Mouse (Mus musculus): Measurements from ENCODE around the gene Stac.

Gene Stac

GRCm38 (mm10) chr9:111606603-111607002 lies 83.5 kb downstream of the Stac start:
- DNase-seq (ENCODE audit: low spot score in 2 of 2) = no peak

DNA sequence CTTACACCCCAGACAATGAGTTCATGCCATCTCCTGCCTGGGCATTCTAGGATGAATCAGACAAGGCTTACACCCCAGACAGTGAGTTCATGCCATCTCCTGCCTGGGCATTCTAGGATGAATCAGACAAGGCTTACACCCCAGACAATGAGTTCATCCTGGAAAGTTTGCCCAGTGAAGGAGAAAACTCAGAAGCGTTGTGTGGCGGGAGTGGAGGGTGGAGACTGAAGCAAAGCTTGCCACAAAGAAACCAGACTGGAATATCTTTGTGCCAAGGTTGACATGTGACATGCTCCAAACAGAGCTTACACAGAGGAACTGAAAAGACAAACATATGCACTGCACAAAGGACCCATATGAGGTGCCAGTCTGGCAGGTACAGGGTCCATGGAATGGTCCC lies 102.6 kb downstream of the Stac start:
- DNase-seq (ENCODE audit: low spot score in 2 of 2) = peak in 1 of 2 experiments; percentile 13

- peak in 1 of 2 experiments; percentile 13 for DNase-seq (ENCODE audit: low spot score in 2 of 2)
Measured at GRCm38 (mm10) chr9:111578784-111579183, 111.4 kb downstream of the Stac start.

DNA sequence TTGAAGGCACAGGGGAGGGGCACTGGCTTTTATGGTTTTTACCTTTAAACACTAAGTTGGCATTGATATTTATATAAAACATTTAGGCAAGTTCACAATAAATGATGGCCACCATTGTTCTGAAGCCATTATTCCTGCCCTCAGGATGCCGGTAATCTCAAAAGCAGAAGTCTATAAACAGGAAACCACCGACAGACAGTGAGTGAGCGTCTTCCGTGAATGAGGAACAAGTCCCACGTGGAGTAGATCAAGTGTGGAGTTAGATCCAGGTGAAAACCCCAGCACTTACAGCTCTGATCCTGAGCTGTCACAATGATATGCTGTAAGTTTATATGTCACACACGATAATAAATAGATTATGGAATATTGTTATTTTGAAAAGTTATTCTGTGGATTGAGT lies 112.7 kb downstream of the Stac start:
- peak in 1 of 2 experiments; percentile 47 for DNase-seq (ENCODE audit: low spot score in 2 of 2)

- no peak for DNase-seq (ENCODE audit: low spot score in 2 of 2)
Measured at GRCm38 (mm10) chr9:111575889-111576288, 114.3 kb downstream of the Stac start.

DNA sequence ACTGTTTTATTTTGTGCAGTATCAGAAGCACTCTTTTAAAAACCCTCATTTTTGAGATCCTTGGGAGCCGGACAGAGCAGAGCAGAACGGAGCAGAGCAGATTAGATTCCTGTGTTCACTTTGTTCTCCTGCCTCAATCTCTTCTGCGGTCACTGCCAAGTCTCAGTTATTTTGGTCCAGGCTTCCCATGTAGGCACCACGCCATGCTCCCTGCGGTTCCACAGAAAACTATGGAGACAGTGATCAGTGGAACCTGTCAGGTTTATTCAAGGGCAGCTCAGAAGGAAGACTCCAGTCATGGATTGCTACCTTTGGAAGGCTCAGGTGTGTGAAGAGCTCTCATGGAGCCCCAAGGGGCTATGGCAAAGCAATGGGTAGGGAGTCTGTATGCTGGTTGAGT lies 116.3 kb downstream of the Stac start:
- peak in 1 of 2 experiments; percentile 33 for DNase-seq (ENCODE audit: low spot score in 2 of 2)

DNA sequence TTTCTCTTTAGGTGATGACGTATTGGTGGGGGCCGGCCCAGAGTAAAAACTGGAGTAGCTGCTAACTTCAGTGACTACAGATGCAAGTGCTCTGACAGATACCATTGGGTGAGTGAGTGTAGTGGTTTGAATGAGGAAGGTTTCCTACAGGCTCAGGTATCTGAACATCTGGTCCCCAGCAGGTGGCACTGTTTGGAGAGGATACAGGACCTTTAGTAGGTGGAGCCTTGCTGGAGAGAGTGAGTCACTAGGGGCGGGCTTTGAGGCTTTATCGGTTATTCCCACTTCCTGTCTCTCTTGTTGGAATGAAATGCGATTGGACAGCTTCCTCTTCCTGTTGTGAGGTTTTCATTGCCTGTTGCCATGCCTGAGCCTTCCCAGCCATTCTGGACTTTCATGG lies 118.5 kb downstream of the Stac start:
- DNase-seq (ENCODE audit: low spot score in 2 of 2) = no peak

DNA sequence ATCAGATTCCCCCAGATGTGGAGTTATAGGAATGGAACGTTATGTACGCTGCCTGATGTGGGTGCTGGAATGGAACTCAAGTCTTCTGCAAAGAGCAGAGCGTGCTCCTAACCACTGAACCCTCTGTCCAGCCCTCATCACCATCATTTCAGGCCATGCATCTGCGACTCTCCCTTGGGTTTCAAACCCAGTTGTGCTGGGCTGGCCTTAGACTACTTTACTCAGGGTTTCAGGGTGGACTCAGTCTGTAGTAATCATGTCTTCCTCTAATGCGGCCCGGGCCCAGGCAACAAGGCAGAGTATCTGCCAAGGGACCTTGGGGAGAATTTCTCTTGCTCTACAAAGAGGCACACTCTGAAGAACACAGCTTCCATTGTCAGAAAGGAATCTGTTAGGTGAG lies 126.0 kb downstream of the Stac start:
- no peak for DNase-seq (ENCODE audit: low spot score in 2 of 2)

GRCm38 (mm10) chr9:111563226-111563625 lies 126.9 kb downstream of the Stac start:
- no peak for DNase-seq (ENCODE audit: low spot score in 2 of 2)

DNA sequence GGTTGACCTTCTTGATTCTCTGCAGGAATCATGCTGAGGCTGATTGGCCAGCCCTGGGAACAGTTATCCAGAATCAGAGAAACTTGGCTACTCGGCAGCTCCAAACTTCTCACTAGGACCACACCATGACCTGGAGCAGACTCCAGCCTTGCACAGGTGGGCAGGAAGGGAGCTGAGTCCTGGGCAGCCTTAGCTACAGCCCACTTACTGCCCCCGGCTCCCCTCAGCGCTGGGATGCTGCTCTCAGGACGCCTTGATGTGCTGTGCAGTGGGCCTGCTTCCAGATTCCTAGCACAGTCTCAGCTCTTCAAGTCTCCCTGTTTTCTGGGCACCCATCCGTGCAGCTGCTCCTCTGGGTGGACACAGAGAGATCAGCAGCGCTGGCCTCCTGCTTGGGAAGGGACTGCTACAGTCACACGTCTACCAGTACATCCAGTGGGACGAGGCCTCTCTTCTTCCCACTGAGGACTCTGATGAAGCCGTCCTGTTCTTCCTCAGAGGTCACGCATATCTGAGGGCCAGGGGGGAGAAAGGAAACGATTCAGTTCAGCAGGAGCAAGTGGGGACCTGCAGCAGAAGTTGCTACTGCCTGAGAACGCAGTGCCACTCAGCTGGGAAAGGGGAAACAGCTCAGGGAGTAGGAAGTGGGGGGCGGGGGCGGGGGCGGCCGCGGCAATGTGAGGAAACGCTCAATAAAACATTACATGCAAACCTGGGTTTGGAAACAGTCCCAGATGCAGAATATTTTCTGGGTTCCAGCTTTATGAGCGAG lies 127.7 kb downstream of the Stac start:
- DNase-seq (ENCODE audit: low spot score in 2 of 2) = no peak

DNA sequence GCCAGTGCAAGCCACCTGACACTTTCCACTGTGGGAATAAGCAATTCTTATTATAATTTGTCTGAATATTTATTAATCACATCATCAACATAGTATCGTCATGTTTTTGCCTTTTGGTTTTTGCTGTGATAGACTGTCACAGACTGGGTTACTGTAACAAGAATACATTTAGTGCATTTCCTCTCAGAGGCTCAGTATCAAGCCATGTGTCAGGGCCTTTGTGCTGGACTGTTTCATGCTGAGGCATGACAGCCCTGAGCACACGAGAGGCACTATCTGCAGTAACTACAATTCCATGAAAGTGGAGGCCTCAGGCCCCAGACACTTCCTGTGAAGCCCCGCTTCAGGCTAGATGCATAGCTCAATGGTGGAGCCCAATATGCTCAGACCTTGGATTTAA lies 133.4 kb downstream of the Stac start:
- no peak for DNase-seq (ENCODE audit: low spot score in 2 of 2)

DNA sequence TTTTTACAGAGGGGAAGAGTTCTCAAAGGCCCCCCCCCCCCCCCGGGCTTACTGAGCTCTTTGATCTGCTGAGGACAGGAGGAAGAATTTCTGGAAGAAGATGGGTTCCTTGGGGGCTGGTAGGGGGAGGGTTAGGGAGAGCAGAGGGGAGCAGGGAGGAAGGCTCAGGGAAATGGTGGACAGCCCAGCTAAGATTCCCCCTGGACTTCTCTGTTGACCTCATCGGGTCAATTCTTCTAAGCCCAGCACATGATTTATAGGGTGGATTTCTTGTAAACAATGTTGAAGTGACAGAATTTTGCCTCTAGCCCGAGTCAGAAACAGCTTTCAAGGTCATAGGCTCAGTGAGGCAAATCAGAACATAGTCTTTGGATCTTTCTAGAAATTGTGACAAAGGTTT lies 137.3 kb downstream of the Stac start:
- DNase-seq (ENCODE audit: low spot score in 2 of 2) = peak in 1 of 2 experiments; percentile 11

- DNase-seq (ENCODE audit: low spot score in 2 of 2) = peak in 1 of 2 experiments; percentile 71
Measured at GRCm38 (mm10) chr9:111551461-111552190, 138.5 kb downstream of the Stac start.

DNA sequence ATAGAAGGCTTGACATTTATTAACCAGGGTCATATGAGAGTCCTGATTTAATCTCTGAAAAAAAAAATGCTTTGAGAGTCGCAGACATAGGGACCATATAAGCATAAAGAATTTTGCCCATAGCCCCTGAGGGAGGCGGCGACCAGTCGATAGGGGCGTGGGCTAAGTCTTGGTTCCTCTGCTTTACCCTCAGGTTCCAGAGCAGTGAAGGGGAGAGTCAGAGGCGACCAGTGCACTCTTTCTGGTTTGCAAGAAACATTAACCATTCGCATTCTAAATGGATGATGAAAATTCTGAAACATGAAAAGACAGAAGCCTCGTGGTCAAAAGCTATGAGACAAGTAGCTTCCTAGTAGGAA lies 139.2 kb downstream of the Stac start:
- DNase-seq (ENCODE audit: low spot score in 2 of 2) = no peak

DNA sequence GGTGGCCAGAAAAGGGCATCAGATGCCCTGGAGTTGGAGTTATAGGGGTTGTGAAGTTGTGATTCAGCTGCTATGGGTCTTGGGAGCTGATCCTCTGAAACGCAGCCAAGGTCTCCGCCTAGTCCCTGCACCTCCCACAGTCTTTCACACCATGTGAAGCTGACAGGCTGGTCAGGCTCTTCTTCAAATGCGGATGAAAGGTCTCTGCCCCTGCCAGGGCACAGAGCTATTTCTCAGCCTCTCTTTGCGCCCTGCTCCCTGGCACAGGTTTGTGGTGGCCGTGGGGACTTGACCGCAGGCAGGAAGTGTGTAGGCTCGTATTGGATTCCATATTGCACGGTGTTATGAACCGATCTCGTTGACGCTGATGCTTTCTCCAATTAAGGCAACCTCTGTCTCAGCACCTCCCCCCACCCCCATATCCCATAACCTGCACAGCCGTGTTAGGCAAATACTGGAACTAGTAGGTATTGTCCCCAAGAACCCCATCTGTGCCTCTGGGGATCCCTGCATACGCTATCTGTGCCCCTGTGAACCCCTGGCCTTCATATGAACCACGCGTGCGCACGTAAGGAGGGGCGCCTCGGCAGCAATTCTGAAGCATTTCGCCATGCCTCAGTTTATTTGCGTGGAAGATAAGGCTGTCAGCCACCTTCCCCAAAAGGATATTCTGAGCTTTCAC lies 139.7 kb downstream of the Stac start:
- no peak for DNase-seq (ENCODE audit: low spot score in 2 of 2)

- DNase-seq (ENCODE audit: low spot score in 2 of 2) = no peak
Measured at GRCm38 (mm10) chr9:111542663-111543062, 147.5 kb downstream of the Stac start.

- no peak for DNase-seq (ENCODE audit: low spot score in 2 of 2)
Measured at GRCm38 (mm10) chr9:111535445-111536064, 154.6 kb downstream of the Stac start.

- no peak for DNase-seq (ENCODE audit: low spot score in 2 of 2)
Measured at GRCm38 (mm10) chr9:111534744-111535423, 155.3 kb downstream of the Stac start.

DNA sequence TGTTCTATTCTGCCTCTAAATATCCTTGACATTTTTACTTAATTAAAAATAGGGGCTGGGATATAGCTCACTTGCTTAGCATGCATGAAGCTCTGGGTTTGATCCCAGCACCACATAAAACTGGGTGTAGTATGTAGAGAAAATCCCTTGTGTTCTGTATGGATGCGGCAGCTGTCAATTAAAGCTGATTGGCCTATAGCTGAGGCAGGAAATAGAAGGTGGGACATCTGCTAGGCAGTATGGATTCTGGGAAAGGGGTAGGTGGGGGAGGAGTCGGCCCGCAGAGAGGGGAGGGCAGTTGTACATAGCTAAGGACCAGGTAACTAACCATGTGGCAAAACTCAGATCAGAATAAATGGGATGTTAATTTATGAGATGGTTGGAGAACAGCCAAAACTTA lies 166.3 kb downstream of the Stac start:
- no peak for DNase-seq (ENCODE audit: low spot score in 2 of 2)

DNA sequence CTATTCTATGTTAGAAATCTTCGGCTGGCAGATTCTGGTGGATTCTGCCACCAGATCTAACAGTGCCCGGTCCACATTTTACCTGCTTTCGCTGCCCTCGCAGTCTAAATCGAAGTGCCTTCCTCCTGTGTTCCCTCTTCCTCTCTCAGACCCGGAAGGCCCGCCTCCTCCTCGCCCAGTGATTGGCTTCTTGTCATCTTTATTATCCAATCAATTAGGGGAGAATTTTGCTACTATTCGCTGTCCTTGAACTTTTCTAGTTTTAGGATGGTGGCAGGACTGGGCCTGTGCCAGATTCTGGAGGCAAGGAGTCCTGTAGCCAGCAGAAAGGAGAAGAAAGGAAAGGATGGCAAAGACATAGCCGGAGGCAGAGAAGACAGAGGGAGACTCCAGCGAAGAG lies 167.0 kb downstream of the Stac start:
- no peak for DNase-seq (ENCODE audit: low spot score in 2 of 2)

DNA sequence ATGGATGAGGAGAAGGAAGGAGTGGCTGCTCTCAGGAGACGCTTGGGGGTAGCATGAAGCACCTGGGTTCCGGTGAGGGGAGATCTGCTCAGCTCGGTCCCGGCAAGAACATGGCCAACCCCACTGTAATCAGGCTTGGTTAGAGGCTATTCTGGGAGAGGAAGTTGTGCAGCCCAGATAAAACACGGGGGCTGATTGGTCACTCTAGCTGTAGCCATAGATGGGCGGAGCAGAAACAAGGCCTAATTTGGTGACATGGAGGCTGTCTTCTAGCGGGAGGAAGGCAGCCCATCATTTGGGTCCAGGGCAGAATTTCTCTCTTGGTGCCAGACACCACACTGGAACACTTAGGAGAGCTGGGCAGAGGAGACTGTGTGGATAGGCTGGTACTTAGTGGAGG lies 167.9 kb downstream of the Stac start:
- no peak for DNase-seq (ENCODE audit: low spot score in 2 of 2)

DNA sequence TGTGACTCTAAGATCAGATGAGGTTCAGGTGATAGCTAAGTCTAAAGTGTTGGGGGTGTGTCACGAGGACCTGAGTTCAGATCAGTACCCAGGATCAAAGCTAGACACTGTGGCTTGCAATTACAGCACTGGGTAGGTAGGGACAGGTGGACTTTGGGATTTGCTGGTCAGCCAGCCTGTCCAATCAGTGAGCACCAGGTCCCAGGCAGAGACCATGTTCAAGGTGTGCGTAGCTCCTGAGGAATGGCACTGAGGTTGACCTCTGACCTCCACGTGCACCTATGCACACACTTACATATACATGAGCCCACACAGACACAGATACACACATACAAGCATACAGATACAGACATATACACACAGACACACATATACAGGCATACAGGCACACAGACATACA lies 174.6 kb downstream of the Stac start:
- no peak for DNase-seq (ENCODE audit: low spot score in 2 of 2)
